Mouse (Mus musculus) fat pad, adult 2 months (tissue): ENCODE data around the gene Rtl8a.
"Not testable (repeated sequence)": the region's sequence is repeated elsewhere in the genome, so short reads cannot be mapped to it uniquely, and the experiment has no call there.

Experiments
- DNase-seq: peaks from one replicate; pipeline ENCODE4 v3.0.0-alpha.2; 2011; ENCODE audit warnings: low read depth, low spot score; ENCODE audit errors: extremely low read depth

Rtl8a gene

GRCm38 (mm10) chrX:53642980-53643961 is at the start of gene Rtl8a:
Gene Rtl8a, minus strand, starts transcription at chrX:53643682.
- DNase-seq: peak; percentile 30

GRCm38 (mm10) chrX:53693141-53693540 is 49.7 kb upstream of the Rtl8a start:
- no peak for DNase-seq

GRCm38 (mm10) chrX:53692065-53692464 is 48.6 kb upstream of the Rtl8a start:
- DNase-seq: no peak

GRCm38 (mm10) chrX:53684676-53685075 is 41.2 kb upstream of the Rtl8a start:
- DNase-seq: not testable (repeated sequence)

- DNase-seq: not testable (repeated sequence)
Measured at GRCm38 (mm10) chrX:53682650-53683049, 39.2 kb upstream of the Rtl8a start.

- not testable (repeated sequence) for DNase-seq
Measured at GRCm38 (mm10) chrX:53676943-53677342, 33.5 kb upstream of the Rtl8a start.

- not testable (repeated sequence) for DNase-seq
Measured at GRCm38 (mm10) chrX:53670696-53671095, 27.2 kb upstream of the Rtl8a start.

- no peak for DNase-seq
Measured at GRCm38 (mm10) chrX:53670294-53670693, 26.8 kb upstream of the Rtl8a start, which contains the start of gene Rtl8b. Gene Rtl8b, minus strand, starts transcription at chrX:53670408.

GRCm38 (mm10) chrX:53669557-53670270 is 26.2 kb upstream of the Rtl8a start:
- DNase-seq: not testable (repeated sequence)

- not testable (repeated sequence) for DNase-seq
Measured at GRCm38 (mm10) chrX:53652917-53653316, 9.4 kb upstream of the Rtl8a start.

GRCm38 (mm10) chrX:53645885-53646284 is 2.4 kb upstream of the Rtl8a start:
- DNase-seq: no peak

GRCm38 (mm10) chrX:53642604-53642979 is 890 bp downstream of the Rtl8a start:
- not testable (repeated sequence) for DNase-seq

GRCm38 (mm10) chrX:53638107-53638506 is 5.4 kb downstream of the Rtl8a start:
- DNase-seq: not testable (repeated sequence)

- not testable (repeated sequence) for DNase-seq
Measured at GRCm38 (mm10) chrX:53611395-53611794, 32.1 kb downstream of the Rtl8a start.

- no peak for DNase-seq
Measured at GRCm38 (mm10) chrX:53610571-53610970, 32.9 kb downstream of the Rtl8a start.

GRCm38 (mm10) chrX:53608879-53609278 is 34.6 kb downstream of the Rtl8a start, which contains the start of gene Gm14597:
Gene Gm14597, minus strand, starts transcription at chrX:53608979.
- DNase-seq: not testable (repeated sequence)

- DNase-seq: no peak
Measured at GRCm38 (mm10) chrX:53608122-53608813, 35.2 kb downstream of the Rtl8a start.

GRCm38 (mm10) chrX:53607242-53608121 is 36.0 kb downstream of the Rtl8a start, which contains the start of gene Rtl8c:
Gene Rtl8c, plus strand, starts transcription at chrX:53608032.
- no peak for DNase-seq

- DNase-seq: not testable (repeated sequence)
Measured at GRCm38 (mm10) chrX:53606176-53606575, 37.3 kb downstream of the Rtl8a start.

- not testable (repeated sequence) for DNase-seq
Measured at GRCm38 (mm10) chrX:53599993-53600392, 43.5 kb downstream of the Rtl8a start.
